Mouse (Mus musculus): ENCODE results near the gene Mlc1. TPM values are rescaled to one million over a fixed set of nuclear protein-coding genes. Genes with fewer than 3 reads are reported as not detected.

Gene Mlc1
- polyA plus RNA-seq (2015; fragmentation: Nextera tagmentation; extraction: Ambion mirVana): 33.5 and 36.4 TPM in 2 replicates

- Histone ChIP-seq H3K27me3 (replicated peaks; ENCODE audit: control insufficient read depth, insufficient read depth, low read length) (no peaks in the 10 kb centered on the region), H3K27ac (ENCODE audit: low read length) (peak within 1 kb of the TSS; percentile 73), H3K36me3 (ENCODE audit: control insufficient read depth, insufficient read depth) (no peaks in the 10 kb centered on the region), H3K4me2 (ENCODE audit: low read length) (peak within 1 kb of the TSS; percentile 28), H3K4me3 (replicated peaks; ENCODE audit: low read length) (peak within 1 kb of the TSS; percentile 26), H3K9me3 (ENCODE audit: control insufficient read depth, low read length) (no peaks in the 10 kb centered on the region), H3K9ac (replicated peaks; ENCODE audit: low read depth, low read length) (peak within 1 kb of the TSS; percentile 7; the same call in 1 of the 2 replicates), H3K4me1 (replicated peaks; ENCODE audit: control insufficient read depth, insufficient read depth, low read length) (peaks cover 10% of the 10 kb centered on the region)
- peak; percentile 96 for ATAC-seq
- WGBS: 5% methylated on average over 10 of the region's 10 CpGs
Observed at GRCm38 (mm10) chr15:88978281-88979137, at the start of gene Mlc1. Gene Mlc1, minus strand, starts transcription at chr15:88979007.

GRCm38 (mm10) chr15:89020492-89020891, 41.7 kb upstream of the Mlc1 start:
- no peak overlapping the region for H3K4me3 ChIP-seq (replicated peaks; ENCODE audit: low read length)
- H3K27me3 ChIP-seq (replicated peaks; ENCODE audit: control insufficient read depth, insufficient read depth, low read length): no peaks in the 10 kb centered on the region
- H3K4me1 ChIP-seq (replicated peaks; ENCODE audit: control insufficient read depth, insufficient read depth, low read length): no peaks in the 10 kb centered on the region
- H3K27ac ChIP-seq (ENCODE audit: low read length): no peak overlapping the region
- no peaks in the 10 kb centered on the region for H3K9me3 ChIP-seq (ENCODE audit: control insufficient read depth, low read length)
- ATAC-seq: no peak
- 85% methylated on average over 7 of the region's 7 CpGs for WGBS
- H3K9ac ChIP-seq (replicated peaks; ENCODE audit: low read depth, low read length): no peak overlapping the region
- H3K36me3 ChIP-seq (ENCODE audit: control insufficient read depth, insufficient read depth): no peaks in the 10 kb centered on the region
- H3K4me2 ChIP-seq (ENCODE audit: low read length): no peak overlapping the region

GRCm38 (mm10) chr15:89020085-89020484, 41.3 kb upstream of the Mlc1 start:
- Histone ChIP-seq H3K27me3 (replicated peaks; ENCODE audit: control insufficient read depth, insufficient read depth, low read length) (no peaks in the 10 kb centered on the region), H3K9me3 (ENCODE audit: control insufficient read depth, low read length) (no peaks in the 10 kb centered on the region), H3K36me3 (ENCODE audit: control insufficient read depth, insufficient read depth) (no peaks in the 10 kb centered on the region), H3K27ac (ENCODE audit: low read length) (no peak overlapping the region), H3K9ac (replicated peaks; ENCODE audit: low read depth, low read length) (no peak overlapping the region), H3K4me3 (replicated peaks; ENCODE audit: low read length) (no peak overlapping the region), H3K4me1 (replicated peaks; ENCODE audit: control insufficient read depth, insufficient read depth, low read length) (no peaks in the 10 kb centered on the region), H3K4me2 (ENCODE audit: low read length) (no peak overlapping the region)
- WGBS: 81% methylated on average over 7 of the region's 7 CpGs
- ATAC-seq: no peak

GRCm38 (mm10) chr15:89016722-89017121, 37.9 kb upstream of the Mlc1 start:
- H3K4me3 ChIP-seq (replicated peaks; ENCODE audit: low read length): no peak overlapping the region
- ATAC-seq: no peak
- 91% methylated on average over 3 of the region's 3 CpGs for WGBS

GRCm38 (mm10) chr15:89007781-89008180, 29.0 kb upstream of the Mlc1 start:
- no peaks in the 10 kb centered on the region for H3K27me3 ChIP-seq (replicated peaks; ENCODE audit: control insufficient read depth, insufficient read depth, low read length)
- ATAC-seq: no peak
- no peak overlapping the region for H3K9ac ChIP-seq (replicated peaks; ENCODE audit: low read depth, low read length)
- H3K27ac ChIP-seq (ENCODE audit: low read length): no peak overlapping the region
- WGBS: 87% methylated on average over 5 of the region's 5 CpGs
- H3K4me3 ChIP-seq (replicated peaks; ENCODE audit: low read length): no peak overlapping the region
- no peaks in the 10 kb centered on the region for H3K4me1 ChIP-seq (replicated peaks; ENCODE audit: control insufficient read depth, insufficient read depth, low read length)
- no peaks in the 10 kb centered on the region for H3K9me3 ChIP-seq (ENCODE audit: control insufficient read depth, low read length)
- H3K36me3 ChIP-seq (ENCODE audit: control insufficient read depth, insufficient read depth): no peaks in the 10 kb centered on the region
- H3K4me2 ChIP-seq (ENCODE audit: low read length): no peak overlapping the region

More at GRCm38 (mm10) chr15:89016722-89017121, 37.9 kb upstream of the Mlc1 start:
- Histone ChIP-seq H3K27me3 (replicated peaks; ENCODE audit: control insufficient read depth, insufficient read depth, low read length) (no peaks in the 10 kb centered on the region), H3K36me3 (ENCODE audit: control insufficient read depth, insufficient read depth) (no peaks in the 10 kb centered on the region), H3K9ac (replicated peaks; ENCODE audit: low read depth, low read length) (no peak overlapping the region), H3K4me2 (ENCODE audit: low read length) (no peak overlapping the region), H3K9me3 (ENCODE audit: control insufficient read depth, low read length) (no peaks in the 10 kb centered on the region), H3K4me1 (replicated peaks; ENCODE audit: control insufficient read depth, insufficient read depth, low read length) (no peaks in the 10 kb centered on the region), H3K27ac (ENCODE audit: low read length) (no peak overlapping the region)

- no peaks in the 10 kb centered on the region for H3K4me1 ChIP-seq (replicated peaks; ENCODE audit: control insufficient read depth, insufficient read depth, low read length)
- ATAC-seq: no peak
- no peak overlapping the region for H3K4me2 ChIP-seq (ENCODE audit: low read length)
- H3K9ac ChIP-seq (replicated peaks; ENCODE audit: low read depth, low read length): no peak overlapping the region
- H3K36me3 ChIP-seq (ENCODE audit: control insufficient read depth, insufficient read depth): no peaks in the 10 kb centered on the region
- H3K27ac ChIP-seq (ENCODE audit: low read length): no peak overlapping the region
- no peaks in the 10 kb centered on the region for H3K9me3 ChIP-seq (ENCODE audit: control insufficient read depth, low read length)
- WGBS: 92% methylated on average over 7 of the region's 7 CpGs
- no peak overlapping the region for H3K4me3 ChIP-seq (replicated peaks; ENCODE audit: low read length)
- H3K27me3 ChIP-seq (replicated peaks; ENCODE audit: control insufficient read depth, insufficient read depth, low read length): no peaks in the 10 kb centered on the region
Observed at GRCm38 (mm10) chr15:89007002-89007401, 28.2 kb upstream of the Mlc1 start.

GRCm38 (mm10) chr15:89001245-89001644, 22.4 kb upstream of the Mlc1 start:
- H3K9me3 ChIP-seq (ENCODE audit: control insufficient read depth, low read length): no peaks in the 10 kb centered on the region
- H3K4me1 ChIP-seq (replicated peaks; ENCODE audit: control insufficient read depth, insufficient read depth, low read length): no peaks in the 10 kb centered on the region
- 70% methylated on average over 3 of the region's 3 CpGs for WGBS
- no peaks in the 10 kb centered on the region for H3K27me3 ChIP-seq (replicated peaks; ENCODE audit: control insufficient read depth, insufficient read depth, low read length)
- no peak overlapping the region for H3K9ac ChIP-seq (replicated peaks; ENCODE audit: low read depth, low read length)
- no peak overlapping the region for H3K4me3 ChIP-seq (replicated peaks; ENCODE audit: low read length)
- ATAC-seq: no peak
- H3K36me3 ChIP-seq (ENCODE audit: control insufficient read depth, insufficient read depth): no peaks in the 10 kb centered on the region
- H3K4me2 ChIP-seq (ENCODE audit: low read length): no peak overlapping the region
- no peak overlapping the region for H3K27ac ChIP-seq (ENCODE audit: low read length)

GRCm38 (mm10) chr15:89000367-89000766, 21.6 kb upstream of the Mlc1 start:
- no peaks in the 10 kb centered on the region for H3K36me3 ChIP-seq (ENCODE audit: control insufficient read depth, insufficient read depth)
- no peak overlapping the region for H3K4me2 ChIP-seq (ENCODE audit: low read length)
- no peaks in the 10 kb centered on the region for H3K4me1 ChIP-seq (replicated peaks; ENCODE audit: control insufficient read depth, insufficient read depth, low read length)
- no peak overlapping the region for H3K9ac ChIP-seq (replicated peaks; ENCODE audit: low read depth, low read length)
- no peaks in the 10 kb centered on the region for H3K27me3 ChIP-seq (replicated peaks; ENCODE audit: control insufficient read depth, insufficient read depth, low read length)
- H3K4me3 ChIP-seq (replicated peaks; ENCODE audit: low read length): no peak overlapping the region
- ATAC-seq: no peak
- no peak overlapping the region for H3K27ac ChIP-seq (ENCODE audit: low read length)
- WGBS: 85% methylated on average over 2 of the region's 2 CpGs
- no peaks in the 10 kb centered on the region for H3K9me3 ChIP-seq (ENCODE audit: control insufficient read depth, low read length)

- no peak overlapping the region for H3K4me3 ChIP-seq (replicated peaks; ENCODE audit: low read length)
- no peak overlapping the region for H3K4me2 ChIP-seq (ENCODE audit: low read length)
- H3K27ac ChIP-seq (ENCODE audit: low read length): no peak overlapping the region
- no peak for ATAC-seq
- WGBS: 86% methylated on average over 2 of the region's 2 CpGs
- H3K36me3 ChIP-seq (ENCODE audit: control insufficient read depth, insufficient read depth): no peaks in the 10 kb centered on the region
- no peak overlapping the region for H3K9ac ChIP-seq (replicated peaks; ENCODE audit: low read depth, low read length)
- no peaks in the 10 kb centered on the region for H3K27me3 ChIP-seq (replicated peaks; ENCODE audit: control insufficient read depth, insufficient read depth, low read length)
- H3K9me3 ChIP-seq (ENCODE audit: control insufficient read depth, low read length): no peaks in the 10 kb centered on the region
- H3K4me1 ChIP-seq (replicated peaks; ENCODE audit: control insufficient read depth, insufficient read depth, low read length): no peaks in the 10 kb centered on the region
Observed at GRCm38 (mm10) chr15:88999124-88999523, 20.3 kb upstream of the Mlc1 start.

Measured in forebrain, embryonic 16.5 days (tissue).